Mouse (Mus musculus): ENCODE results near the gene Rassf2. TPM values are rescaled to one million over a fixed set of nuclear protein-coding genes. Genes with fewer than 3 reads are reported as not detected.
A peak's percentile ranks its signal among the peaks of the same experiment; 100 is the strongest.

Gene Rassf2
- polyA plus RNA-seq, 1 experiment from 2014 or later, result 16.2 TPM

GRCm38 (mm10) chr2:132030418-132031363, 633 bp upstream of the Rassf2 start:
- Histone ChIP-seq H3K9ac (peak overlapping the region; percentile 44), H3K4me3 (peak overlapping the region; percentile 58), H3K4me1 (peaks cover 43% of the 10 kb centered on the region), H3K4me2 (peak overlapping the region; percentile 90), H3K36me3 (no peaks in the 10 kb centered on the region), H3K27me3 (peaks cover 32% of the 10 kb centered on the region), H3K9me3 (no peaks in the 10 kb centered on the region), H3K27ac (peak overlapping the region; percentile 81)
- peak; percentile 21; the same call in 1 of the 2 replicates for ATAC-seq (ENCODE audit: insufficient number of reproducible peaks, low FRiP score, low TSS enrichment, low read depth)
- 15% methylated on average over 23 of the region's 23 CpGs for WGBS

- Histone ChIP-seq H3K36me3 (no peaks in the 10 kb centered on the region), H3K4me1 (peaks cover 38% of the 10 kb centered on the region), H3K9ac (peak overlapping the region; percentile 47), H3K4me2 (peak overlapping the region; percentile 90), H3K27ac (peak overlapping the region; percentile 75), H3K4me3 (peak overlapping the region; percentile 58), H3K27me3 (peaks cover 32% of the 10 kb centered on the region), H3K9me3 (no peaks in the 10 kb centered on the region)
- WGBS, result 2% methylated on average over 36 of the region's 36 CpGs
- ATAC-seq (ENCODE audit: insufficient number of reproducible peaks, low FRiP score, low TSS enrichment, low read depth), result no peak
Observed at GRCm38 (mm10) chr2:132028894-132029605, 1.0 kb downstream of the Rassf2 start.

- Histone ChIP-seq H3K9me3 (no peaks in the 10 kb centered on the region), H3K4me1 (peaks cover 38% of the 10 kb centered on the region), H3K4me2 (peak overlapping the region; percentile 90), H3K36me3 (no peaks in the 10 kb centered on the region), H3K4me3 (peak overlapping the region; percentile 58), H3K27me3 (peaks cover 32% of the 10 kb centered on the region), H3K27ac (no peak overlapping the region), H3K9ac (no peak overlapping the region)
- WGBS, result 37% methylated on average over 5 of the region's 5 CpGs
- ATAC-seq (ENCODE audit: insufficient number of reproducible peaks, low FRiP score, low TSS enrichment, low read depth), result no peak
Observed at GRCm38 (mm10) chr2:132028107-132028506, 2.0 kb downstream of the Rassf2 start.

GRCm38 (mm10) chr2:132027366-132027765, 2.7 kb downstream of the Rassf2 start:
- no peaks in the 10 kb centered on the region for H3K36me3 ChIP-seq
- H3K27ac ChIP-seq, result no peak overlapping the region
- 58% methylated on average over 5 of the region's 5 CpGs for WGBS
- peaks cover 32% of the 10 kb centered on the region for H3K27me3 ChIP-seq
- ATAC-seq (ENCODE audit: insufficient number of reproducible peaks, low FRiP score, low TSS enrichment, low read depth), result no peak
- H3K4me2 ChIP-seq, result peak overlapping the region; percentile 90; the same call in 1 of the 2 replicates
- H3K9me3 ChIP-seq, result no peaks in the 10 kb centered on the region
- no peak overlapping the region for H3K9ac ChIP-seq
- H3K4me1 ChIP-seq, result peaks cover 38% of the 10 kb centered on the region
- H3K4me3 ChIP-seq, result 0 out of 2 replicates have a peak overlapping the region, but pooled peaks have one; percentile 58

- Histone ChIP-seq H3K4me3 (no peak overlapping the region), H3K27ac (no peak overlapping the region), H3K4me1 (peaks cover 17% of the 10 kb centered on the region; the same call in 1 of the 2 replicates), H3K4me2 (no peak overlapping the region), H3K36me3 (no peaks in the 10 kb centered on the region), H3K27me3 (peaks cover 26% of the 10 kb centered on the region), H3K9me3 (no peaks in the 10 kb centered on the region), H3K9ac (no peak overlapping the region)
- no peak for ATAC-seq (ENCODE audit: insufficient number of reproducible peaks, low FRiP score, low TSS enrichment, low read depth)
- WGBS, result 79% methylated on average over 4 of the region's 4 CpGs
Observed at GRCm38 (mm10) chr2:132024028-132024427, 6.0 kb downstream of the Rassf2 start.

- WGBS, result 77% methylated on average over 8 of the region's 8 CpGs
- H3K4me2 ChIP-seq, result no peak overlapping the region
- no peaks in the 10 kb centered on the region for H3K9me3 ChIP-seq
- peaks cover 6% of the 10 kb centered on the region; the same call in 1 of the 2 replicates for H3K4me1 ChIP-seq
- H3K36me3 ChIP-seq, result no peaks in the 10 kb centered on the region
- no peak for ATAC-seq (ENCODE audit: insufficient number of reproducible peaks, low FRiP score, low TSS enrichment, low read depth)
- no peak overlapping the region for H3K9ac ChIP-seq
- peaks cover 11% of the 10 kb centered on the region; the same call in 1 of the 2 replicates for H3K27me3 ChIP-seq
- H3K4me3 ChIP-seq, result no peak overlapping the region
- peak overlapping the region; percentile 17; the same call in 1 of the 2 replicates for H3K27ac ChIP-seq
Observed at GRCm38 (mm10) chr2:132022621-132023020, 7.4 kb downstream of the Rassf2 start.

GRCm38 (mm10) chr2:132021616-132022015, 8.4 kb downstream of the Rassf2 start:
- Histone ChIP-seq H3K4me3 (no peak overlapping the region), H3K9ac (no peak overlapping the region), H3K27ac (no peak overlapping the region), H3K36me3 (no peaks in the 10 kb centered on the region), H3K4me2 (no peak overlapping the region), H3K27me3 (peaks cover 2% of the 10 kb centered on the region; the same call in 1 of the 2 replicates), H3K4me1 (no peaks in the 10 kb centered on the region), H3K9me3 (no peaks in the 10 kb centered on the region)
- no peak for ATAC-seq (ENCODE audit: insufficient number of reproducible peaks, low FRiP score, low TSS enrichment, low read depth)
- WGBS, result 60% methylated on average over 4 of the region's 4 CpGs

GRCm38 (mm10) chr2:132020991-132021541, 9.0 kb downstream of the Rassf2 start:
- Histone ChIP-seq H3K4me1 (no peaks in the 10 kb centered on the region), H3K27ac (no peak overlapping the region), H3K9ac (no peak overlapping the region), H3K4me2 (no peak overlapping the region), H3K36me3 (no peaks in the 10 kb centered on the region), H3K9me3 (no peaks in the 10 kb centered on the region), H3K27me3 (no peaks in the 10 kb centered on the region), H3K4me3 (no peak overlapping the region)
- ATAC-seq (ENCODE audit: insufficient number of reproducible peaks, low FRiP score, low TSS enrichment, low read depth), result no peak
- WGBS, result 52% methylated on average over 5 of the region's 5 CpGs

- WGBS, result 61% methylated on average over 7 of the region's 7 CpGs
- no peaks in the 10 kb centered on the region for H3K4me1 ChIP-seq
- no peak overlapping the region for H3K4me2 ChIP-seq
- H3K36me3 ChIP-seq, result no peaks in the 10 kb centered on the region
- no peaks in the 10 kb centered on the region for H3K9me3 ChIP-seq
- no peak overlapping the region for H3K4me3 ChIP-seq
- no peak for ATAC-seq (ENCODE audit: insufficient number of reproducible peaks, low FRiP score, low TSS enrichment, low read depth)
- H3K27ac ChIP-seq, result no peak overlapping the region
- no peaks in the 10 kb centered on the region for H3K27me3 ChIP-seq
- no peak overlapping the region for H3K9ac ChIP-seq
Observed at GRCm38 (mm10) chr2:132020420-132020819, 9.6 kb downstream of the Rassf2 start.

GRCm38 (mm10) chr2:132019372-132019811, 10.7 kb downstream of the Rassf2 start:
- Histone ChIP-seq H3K4me3 (no peak overlapping the region), H3K36me3 (no peaks in the 10 kb centered on the region), H3K4me1 (no peaks in the 10 kb centered on the region), H3K9me3 (no peaks in the 10 kb centered on the region), H3K27ac (peak overlapping the region; percentile 38; the same call in 1 of the 2 replicates), H3K27me3 (no peaks in the 10 kb centered on the region), H3K9ac (no peak overlapping the region), H3K4me2 (no peak overlapping the region)
- 69% methylated on average over 3 of the region's 3 CpGs for WGBS
- ATAC-seq (ENCODE audit: insufficient number of reproducible peaks, low FRiP score, low TSS enrichment, low read depth), result no peak

GRCm38 (mm10) chr2:132018156-132018555, 11.9 kb downstream of the Rassf2 start:
- ATAC-seq (ENCODE audit: insufficient number of reproducible peaks, low FRiP score, low TSS enrichment, low read depth), result no peak
- H3K9ac ChIP-seq, result no peak overlapping the region
- WGBS, result 67% methylated on average over 4 of the region's 4 CpGs

More at GRCm38 (mm10) chr2:132018156-132018555, 11.9 kb downstream of the Rassf2 start:
- Histone ChIP-seq H3K9me3 (no peaks in the 10 kb centered on the region), H3K27ac (no peak overlapping the region), H3K4me3 (no peak overlapping the region), H3K4me2 (no peak overlapping the region), H3K4me1 (no peaks in the 10 kb centered on the region), H3K27me3 (no peaks in the 10 kb centered on the region), H3K36me3 (no peaks in the 10 kb centered on the region)
